Mouse (Mus musculus) spleen, adult 12 weeks (tissue): ENCODE measurements around the gene Fgd3.

Experiments
- DNase-seq: peaks from one replicate; pipeline ENCODE4 v3.0.0; 2022; ENCODE audit warnings: low spot score

Gene Fgd3

DNA sequence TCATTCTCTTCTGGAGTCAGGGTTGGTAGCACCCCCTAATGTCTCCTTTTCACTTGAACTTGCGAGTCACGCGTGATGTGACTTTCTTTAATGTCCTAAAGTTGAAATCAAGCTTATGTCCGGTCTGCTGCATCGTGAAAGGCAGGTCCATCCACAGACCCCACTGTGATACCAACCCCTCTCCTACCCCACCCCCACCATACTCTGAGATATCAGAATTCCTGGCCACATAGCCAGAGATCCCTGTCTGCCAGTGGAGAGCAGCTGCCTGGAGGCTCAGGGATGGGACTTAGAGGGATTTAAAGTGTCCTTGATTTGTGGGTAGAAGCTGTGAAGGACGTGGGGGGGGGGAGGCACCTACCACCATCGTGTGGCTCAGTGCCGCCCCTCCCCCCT, 71.6 kb downstream of the Fgd3 start, which contains the start of gene Susd3:
Gene Susd3, minus strand, starts transcription at position 240 of the 396 bp plus-strand sequence.
- DNase-seq = no peak

DNA sequence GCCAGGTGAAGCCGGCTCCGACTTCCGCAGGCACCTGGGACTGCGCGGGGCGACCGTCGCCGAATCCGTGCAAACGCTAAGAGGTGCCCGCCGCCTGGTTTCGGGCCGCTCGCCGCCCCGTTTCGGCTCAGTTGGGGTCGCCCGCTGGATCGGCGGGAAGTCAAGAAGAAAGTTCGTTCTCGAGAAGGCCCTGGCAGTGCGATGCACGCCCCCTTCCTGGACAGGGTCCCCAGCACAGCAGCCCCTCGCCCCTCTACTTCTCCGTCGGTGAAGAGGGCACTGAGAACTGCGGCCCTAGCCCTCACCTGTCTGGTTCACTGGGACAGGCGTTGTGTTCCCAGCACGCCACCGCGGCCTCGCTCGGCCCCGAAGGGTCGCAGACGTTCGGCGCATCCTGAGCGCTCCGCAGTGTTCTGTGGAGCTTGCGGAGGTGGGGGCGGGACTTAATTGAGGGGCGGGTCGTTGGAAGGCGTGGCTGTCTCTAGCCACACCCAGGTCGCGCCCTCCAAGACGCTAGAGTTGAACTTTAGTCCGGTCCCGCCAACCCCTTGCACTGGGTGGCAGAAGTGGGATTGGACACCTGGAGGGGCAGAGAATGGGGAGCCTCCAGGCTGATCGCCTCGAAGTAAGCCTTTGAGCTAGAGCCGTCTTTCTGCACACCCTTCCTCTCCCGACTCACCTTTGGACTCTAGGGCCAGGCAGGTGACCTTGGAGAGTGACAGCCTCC, 72.2 kb downstream of the Fgd3 start:
- peak; percentile 19 for DNase-seq

DNA sequence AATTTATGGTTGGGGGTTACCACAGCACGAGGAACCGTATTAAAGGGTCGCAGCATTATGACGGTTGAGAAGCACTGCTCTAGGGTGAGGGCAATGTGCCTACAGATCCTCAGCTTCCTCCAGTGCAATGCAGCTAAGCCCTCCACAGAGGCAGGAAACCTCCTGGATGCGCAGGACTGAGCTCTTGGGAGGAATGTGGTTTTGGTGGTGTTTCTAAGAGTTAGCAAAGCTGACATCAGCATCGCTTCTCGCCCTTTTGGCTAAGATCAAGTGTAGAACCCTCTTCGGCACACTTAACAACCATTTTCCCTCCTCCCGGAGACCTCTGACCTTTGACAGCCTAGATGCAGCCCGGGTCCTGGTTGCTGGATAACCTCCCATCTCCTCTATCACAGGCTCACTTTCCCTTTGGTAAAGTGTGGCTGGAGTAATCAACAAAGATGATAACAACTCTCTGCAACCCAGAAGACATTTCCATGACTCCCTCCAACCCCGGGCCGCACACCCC, 72.8 kb downstream of the Fgd3 start:
- no peak for DNase-seq

DNA sequence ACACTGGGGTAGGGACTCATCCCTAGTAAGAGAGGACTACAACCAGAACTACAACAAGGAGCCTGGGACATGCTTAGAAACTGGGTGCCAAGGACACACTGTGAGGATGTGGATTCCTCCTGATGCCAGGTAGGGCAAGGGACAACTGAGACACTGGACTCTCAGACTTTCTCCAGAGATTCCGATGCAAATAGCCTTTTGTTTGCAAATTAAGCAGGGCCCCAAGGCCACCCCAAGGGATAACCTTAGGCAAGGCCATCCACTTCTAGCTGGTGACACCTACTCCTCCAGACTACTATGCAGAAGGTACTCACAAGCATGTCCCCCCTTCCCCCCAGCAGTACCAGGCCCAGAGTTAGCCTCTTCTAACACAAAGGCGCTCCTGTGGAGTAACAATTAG, 73.5 kb downstream of the Fgd3 start:
- no peak for DNase-seq

- DNase-seq = no peak
These were observed 74.1 kb downstream of the Fgd3 start for GRCm38 (mm10) chr13:49246011-49246410.

DNA sequence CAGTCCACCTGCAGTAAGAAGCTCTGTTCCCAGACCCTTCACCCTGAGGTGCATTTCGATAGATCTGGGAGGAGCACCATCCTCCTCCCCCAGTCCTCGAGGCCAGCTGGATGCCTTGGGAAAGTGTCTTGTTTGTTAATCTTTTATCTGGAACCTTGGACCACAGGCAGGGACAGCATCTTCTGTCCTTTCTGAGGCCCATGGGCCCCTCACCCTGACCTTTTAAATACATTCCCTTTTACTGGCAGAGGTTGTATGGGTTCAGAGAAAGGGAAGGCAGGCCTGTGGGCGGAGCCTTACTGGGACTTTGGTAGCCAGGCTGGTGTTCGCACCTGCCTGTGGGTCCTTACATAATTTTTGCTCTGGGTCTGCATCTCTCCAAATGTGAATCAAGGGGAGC, 74.9 kb downstream of the Fgd3 start:
- no peak for DNase-seq

DNA sequence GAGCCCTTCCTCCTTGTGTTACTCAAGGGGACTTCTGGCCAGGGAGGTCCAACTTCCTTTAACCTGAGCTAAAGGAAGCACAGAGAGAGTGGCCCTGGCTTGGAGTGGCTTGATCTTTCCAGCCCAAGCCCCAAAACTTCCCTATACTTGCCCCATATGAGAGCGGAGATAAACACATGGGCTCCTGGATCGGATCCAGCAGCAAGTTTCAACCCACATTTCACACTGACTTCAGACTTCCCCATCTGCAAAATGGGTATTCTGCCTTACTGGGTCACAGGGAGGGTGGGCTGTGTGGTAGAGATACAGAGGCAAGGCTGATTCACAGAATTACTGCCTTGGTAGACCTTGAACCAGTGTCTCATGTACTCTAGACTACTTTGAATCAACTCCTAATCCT, 76.6 kb downstream of the Fgd3 start:
- no peak for DNase-seq

- DNase-seq = peak; percentile 62
These were observed 77.6 kb downstream of the Fgd3 start for GRCm38 (mm10) chr13:49242321-49243065.

DNA sequence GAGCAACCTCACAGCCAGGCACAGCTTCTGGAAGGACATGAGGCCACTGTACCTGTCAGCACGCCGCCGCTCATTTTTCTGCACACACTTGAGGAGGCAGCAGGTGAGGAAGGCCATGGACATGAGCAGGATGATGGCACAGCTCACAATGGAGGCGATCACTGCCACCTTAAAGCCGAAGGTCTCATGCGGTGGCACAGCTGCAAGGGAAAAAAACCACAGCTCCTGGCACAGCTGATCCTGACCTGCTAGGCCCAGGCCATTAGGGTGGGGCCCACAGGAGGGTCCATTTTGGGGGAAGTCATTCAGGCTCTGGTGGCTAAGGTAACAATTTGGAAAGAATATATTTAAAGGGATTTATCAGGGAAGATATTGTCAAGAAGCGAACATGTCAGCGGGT, 81.4 kb downstream of the Fgd3 start:
- DNase-seq = no peak

DNA sequence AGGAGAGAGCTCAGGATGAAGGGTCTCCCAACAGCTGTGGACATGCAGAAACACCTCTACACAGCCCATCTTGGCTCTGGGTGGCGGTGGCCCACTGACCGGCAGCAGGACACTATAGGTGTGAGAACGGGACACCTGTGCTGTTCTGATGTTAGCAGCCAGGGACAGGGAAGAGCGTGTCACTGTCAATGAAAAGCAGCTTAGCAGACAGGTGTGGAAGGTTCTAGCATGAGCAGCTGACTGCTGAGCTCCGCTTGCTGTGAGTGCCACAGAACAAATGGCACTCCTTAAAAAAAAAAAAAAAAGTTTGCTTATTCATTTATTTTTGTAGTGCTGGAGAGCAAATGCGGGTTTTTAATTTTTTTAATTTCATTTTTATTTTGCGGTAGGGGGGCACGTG, 82.5 kb downstream of the Fgd3 start:
- no peak for DNase-seq

GRCm38 (mm10) chr13:49234711-49235110, 85.4 kb downstream of the Fgd3 start:
- no peak for DNase-seq

GRCm38 (mm10) chr13:49233792-49234572, 86.1 kb downstream of the Fgd3 start:
- no peak for DNase-seq

DNA sequence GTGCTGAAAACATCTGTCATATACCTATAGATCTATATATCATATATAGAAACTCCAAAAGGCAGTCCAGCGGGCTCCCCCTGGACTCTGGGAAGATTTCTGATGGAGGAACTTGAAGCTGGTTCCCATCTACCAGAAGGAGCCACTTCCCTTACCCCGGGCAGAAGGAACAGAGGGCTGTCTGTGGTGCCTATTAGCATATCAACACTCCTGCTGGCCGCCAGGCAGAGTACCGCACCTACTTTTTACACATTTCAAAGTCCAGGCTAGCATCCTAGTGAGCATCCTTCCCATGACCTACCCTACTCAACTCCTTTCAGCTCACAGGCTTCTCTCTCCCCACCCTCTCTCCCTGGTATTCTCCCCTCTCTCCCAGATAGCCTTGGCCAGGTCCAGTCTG, 94.5 kb downstream of the Fgd3 start:
- no peak for DNase-seq

- DNase-seq = no peak
These were observed 95.0 kb downstream of the Fgd3 start for GRCm38 (mm10) chr13:49225159-49225558.

GRCm38 (mm10) chr13:49224729-49225128, 95.4 kb downstream of the Fgd3 start:
- no peak for DNase-seq

DNA sequence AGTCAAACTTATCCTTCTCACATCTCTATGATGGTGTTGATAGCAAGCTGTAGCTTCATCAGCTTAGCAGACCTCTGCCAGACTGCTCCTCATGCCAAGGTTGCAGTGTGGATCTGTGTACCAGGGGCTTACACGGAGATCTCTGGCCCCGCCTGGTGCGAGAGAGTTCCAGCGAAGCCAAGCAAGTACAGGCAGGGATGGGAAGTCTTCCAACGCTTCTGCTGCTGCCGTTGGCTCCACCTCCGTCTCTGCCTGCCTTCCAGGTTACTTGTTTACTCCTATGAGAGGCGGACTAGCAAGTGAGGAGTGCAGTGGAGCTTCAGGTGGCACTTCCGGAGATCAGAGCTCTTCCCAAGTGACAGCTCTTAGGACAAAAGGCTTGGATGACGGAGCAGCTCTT, 95.8 kb downstream of the Fgd3 start:
- DNase-seq = no peak

- no peak for DNase-seq
These were observed 99.2 kb downstream of the Fgd3 start for GRCm38 (mm10) chr13:49220912-49221311.

GRCm38 (mm10) chr13:49219367-49219766, 100.7 kb downstream of the Fgd3 start:
- DNase-seq = no peak

- no peak for DNase-seq
These were observed 101.5 kb downstream of the Fgd3 start for GRCm38 (mm10) chr13:49218651-49219050.

GRCm38 (mm10) chr13:49216808-49217561, 103.1 kb downstream of the Fgd3 start:
- no peak for DNase-seq

GRCm38 (mm10) chr13:49216220-49216552, 103.9 kb downstream of the Fgd3 start:
- no peak for DNase-seq
